Mouse (Mus musculus): ENCODE data around the gene Myo16.

DNA sequence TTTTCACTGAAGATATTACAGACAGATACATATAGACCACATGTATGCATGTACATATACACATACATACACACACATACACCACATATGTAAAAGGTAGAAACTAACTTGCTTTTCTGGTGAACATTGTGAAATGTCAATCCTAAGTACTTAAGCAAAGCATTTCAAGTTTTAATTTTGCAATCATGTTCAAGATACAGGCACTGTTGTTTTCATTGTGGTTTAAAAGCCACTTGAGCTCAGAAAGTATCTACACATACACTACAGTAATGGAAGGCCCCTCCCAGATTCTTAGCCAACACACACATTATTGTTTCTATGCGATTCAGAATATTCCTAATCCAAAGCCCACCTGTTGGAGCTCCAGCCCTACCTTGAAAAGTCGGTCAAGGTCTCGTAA, 348.0 kb downstream of the Myo16 start:
- TF ChIP-seq CTCF (IDR thresholded peaks at IDR 0.05; ENCODE audit: borderline replicate concordance, insufficient read depth, low read length), result no peak
- TF ChIP-seq POLR2A (IDR thresholded peaks at IDR 0.05; ENCODE audit: low read depth, low read length), result no peak
